Mouse (Mus musculus): ENCODE results near the gene Rdh16f1. TPM values are rescaled to one million over a fixed set of nuclear protein-coding genes. Genes with fewer than 3 reads are reported as not detected.

Rdh16f1 gene
- not detected in 2 replicates for polyA plus RNA-seq (2016; fragmentation: Nextera tagmentation; extraction: Ambion mirVana)

DNA sequence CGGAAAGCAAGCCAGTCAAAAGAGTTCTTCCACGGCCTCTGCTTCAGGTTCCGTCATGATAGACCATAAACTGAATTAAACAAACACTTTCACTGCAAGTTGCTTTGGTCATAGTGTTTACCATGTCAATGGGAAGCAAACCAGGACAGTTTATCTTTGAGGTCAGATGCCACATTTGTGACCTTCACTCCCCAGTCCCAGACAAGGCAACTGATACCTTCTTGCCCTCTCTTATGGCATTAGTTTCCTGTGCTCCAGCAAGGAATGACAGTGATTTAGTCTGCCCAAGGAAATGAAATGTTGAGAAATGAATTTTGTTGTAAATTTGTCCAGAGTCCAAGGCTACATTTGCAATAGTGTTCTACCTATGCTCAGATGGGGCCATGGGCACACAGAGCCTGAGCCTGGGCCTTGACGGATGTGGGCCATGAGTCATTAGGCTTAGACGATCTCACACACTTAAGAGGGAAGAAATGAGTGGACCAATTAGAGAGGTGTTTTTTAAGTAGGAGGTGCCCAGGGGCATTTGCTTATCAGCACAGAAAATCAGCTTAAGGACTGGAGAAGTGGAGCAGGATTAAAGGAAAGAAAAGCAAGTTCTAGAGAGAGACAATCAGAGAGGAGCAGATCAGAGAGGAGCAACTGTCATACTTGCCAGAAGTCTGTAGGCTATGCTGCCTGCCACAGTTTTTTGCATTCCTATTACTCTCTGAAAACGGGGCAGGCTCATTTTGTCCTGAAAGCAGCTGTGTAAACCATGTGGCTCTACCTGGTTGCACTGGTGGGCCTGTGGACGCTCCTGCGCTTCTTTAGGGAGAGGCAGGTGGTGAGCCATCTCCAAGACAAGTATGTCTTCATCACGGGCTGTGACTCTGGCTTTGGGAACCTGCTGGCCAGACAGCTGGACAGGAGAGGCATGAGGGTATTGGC lies at the start of gene Rdh16f1, which contains the start of gene Rdh1:
TSS of gene Rdh16f1 (plus strand) at position 607 of the 930 bp plus-strand sequence.
TSS of gene Rdh1 (plus strand) at position 541 of the 930 bp plus-strand sequence.
- H3K27ac ChIP-seq: no peak within 1 kb of the TSS
- WGBS: 61% methylated on average over 9 of the region's 9 CpGs

DNA sequence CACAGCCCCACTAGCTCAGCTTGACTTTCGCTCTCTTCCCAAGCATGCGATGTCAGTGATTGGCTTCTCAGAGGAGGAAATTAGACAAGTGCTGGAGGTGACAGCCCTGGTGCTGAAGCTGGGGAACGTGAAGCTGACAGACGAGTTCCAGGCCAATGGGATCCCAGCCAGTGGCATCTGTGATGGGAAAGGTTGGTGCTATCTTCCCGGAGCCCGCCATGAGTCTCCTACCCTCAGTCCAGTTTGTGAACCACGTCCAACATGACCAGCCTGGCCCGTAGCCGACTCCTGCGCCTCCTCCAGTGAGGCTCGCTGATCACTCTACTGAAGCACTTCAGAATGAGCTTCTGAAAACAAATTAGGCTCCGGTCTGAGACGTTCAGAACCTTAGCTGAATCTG lies 49.3 kb upstream of the Rdh16f1 start:
- Histone ChIP-seq H3K27ac (no peak overlapping the region), H3K27me3 (ENCODE audit: insufficient read depth, poor library complexity, severe bottlenecking) (peaks cover 10% of the 10 kb centered on the region; the same call in 1 of the 2 replicates), H3K9me3 (no peaks in the 10 kb centered on the region), H3K4me1 (peaks cover 27% of the 10 kb centered on the region; the same call in 1 of the 2 replicates), H3K4me3 (no peak overlapping the region), H3K36me3 (no peaks in the 10 kb centered on the region)
- DNase-seq (ENCODE audit: low spot score): no peak
- 65% methylated on average over 13 of the region's 13 CpGs for WGBS

More for the DNA sequence above, at the start of gene Rdh16f1, which contains the start of gene Rdh1:
- H3K36me3 ChIP-seq: no peaks in the 10 kb centered on the region
- peaks cover 6% of the 10 kb centered on the region for H3K4me1 ChIP-seq
- H3K4me3 ChIP-seq: no peak within 1 kb of the TSS
- H3K27me3 ChIP-seq (ENCODE audit: insufficient read depth, poor library complexity, severe bottlenecking): no peaks in the 10 kb centered on the region
- no peaks in the 10 kb centered on the region for H3K9me3 ChIP-seq
- peak; percentile 66 for DNase-seq (ENCODE audit: low spot score)

DNA sequence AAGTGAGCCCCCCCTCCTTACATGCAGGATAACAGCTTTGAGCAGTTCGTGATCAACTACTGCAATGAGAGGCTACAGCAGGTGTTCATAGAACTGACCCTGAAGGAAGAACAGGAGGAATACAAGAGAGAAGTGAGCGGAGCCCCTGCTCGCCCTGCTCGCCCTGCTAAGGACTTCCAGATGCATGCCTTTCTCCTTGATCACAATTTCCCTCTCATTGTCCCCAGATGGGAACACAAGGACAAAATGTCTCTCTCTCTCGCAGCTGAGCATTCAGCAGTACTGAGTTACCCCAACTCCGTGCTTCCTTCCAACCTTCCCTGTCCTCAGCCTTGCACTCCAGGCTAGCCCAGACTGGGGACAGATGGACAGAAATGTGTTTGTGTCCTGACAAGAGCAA lies 46.9 kb upstream of the Rdh16f1 start:
- H3K36me3 ChIP-seq: no peaks in the 10 kb centered on the region
- no peak overlapping the region for H3K4me3 ChIP-seq
- peaks cover 18% of the 10 kb centered on the region for H3K27me3 ChIP-seq (ENCODE audit: insufficient read depth, poor library complexity, severe bottlenecking)
- peaks cover 20% of the 10 kb centered on the region for H3K4me1 ChIP-seq
- DNase-seq (ENCODE audit: low spot score): no peak
- no peak overlapping the region for H3K27ac ChIP-seq
- 54% methylated on average over 6 of the region's 6 CpGs for WGBS
- no peaks in the 10 kb centered on the region for H3K9me3 ChIP-seq

DNA sequence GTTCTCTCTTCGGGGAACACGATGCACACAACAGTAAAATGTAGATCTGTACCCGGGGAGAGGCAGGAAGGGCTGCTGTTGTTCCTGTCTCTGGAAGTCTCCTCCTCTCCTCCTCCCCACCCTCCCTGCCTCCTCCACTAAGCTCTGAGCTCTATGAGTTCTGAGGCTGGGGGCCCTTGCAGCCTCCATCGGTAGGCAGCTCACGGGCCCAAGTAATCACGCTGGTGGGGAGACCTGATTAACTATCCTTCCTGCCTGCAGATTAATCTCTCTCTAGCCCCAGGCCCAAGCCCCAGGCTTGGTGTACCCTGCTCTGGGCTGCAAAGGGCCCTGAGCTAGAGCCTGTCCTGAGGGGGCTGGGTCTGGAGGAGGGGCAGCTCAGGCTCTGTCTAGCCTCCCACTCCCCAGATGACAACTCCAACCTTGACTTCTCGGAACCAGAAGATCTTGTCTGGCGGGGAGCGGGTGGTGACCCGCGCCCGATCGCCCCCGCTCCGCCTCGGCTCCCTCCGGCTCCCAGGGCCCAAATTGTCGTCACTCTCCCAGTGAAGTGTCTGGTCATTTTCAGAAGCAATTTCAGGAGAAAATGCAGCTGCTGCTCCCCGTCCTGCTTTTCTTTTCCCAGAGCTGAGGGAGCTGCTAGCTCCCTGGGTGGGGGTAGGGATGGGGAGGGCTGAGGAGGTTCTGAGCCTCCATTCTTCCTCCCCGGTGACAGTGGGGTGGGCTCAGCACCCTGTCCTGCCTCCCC lies 37.7 kb upstream of the Rdh16f1 start:
- Histone ChIP-seq H3K9me3 (no peaks in the 10 kb centered on the region), H3K36me3 (no peaks in the 10 kb centered on the region), H3K27ac (peak overlapping the region; percentile 52), H3K4me3 (peak overlapping the region; percentile 41), H3K27me3 (ENCODE audit: insufficient read depth, poor library complexity, severe bottlenecking) (peaks cover 69% of the 10 kb centered on the region), H3K4me1 (peaks cover 59% of the 10 kb centered on the region)
- WGBS: 12% methylated on average over 20 of the region's 20 CpGs
- DNase-seq (ENCODE audit: low spot score): no peak

DNA sequence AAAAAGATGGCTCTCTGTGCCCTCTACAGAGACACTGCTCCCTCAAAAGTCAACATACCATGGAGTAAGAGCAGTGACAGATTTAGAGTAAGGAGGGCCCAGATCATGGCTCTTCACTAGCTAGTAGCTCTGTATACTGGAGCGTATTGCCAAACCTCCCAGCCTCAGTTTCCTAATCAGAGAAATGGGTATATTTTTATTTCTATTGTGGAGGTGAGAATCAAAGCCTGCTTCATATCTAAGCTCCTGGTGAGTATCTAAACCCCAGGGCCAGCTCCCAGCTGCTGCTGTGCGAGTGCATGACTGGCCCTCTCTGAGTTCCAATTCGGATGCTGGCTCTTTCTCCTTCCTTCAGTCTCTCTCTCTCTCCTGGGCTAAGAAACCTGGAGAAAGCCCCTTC lies 35.4 kb upstream of the Rdh16f1 start, which contains the start of gene Tac2:
TSS of gene Tac2 (plus strand) at position 301 of the 400 bp plus-strand sequence.
- H3K27ac ChIP-seq: no peak within 1 kb of the TSS
- no peaks in the 10 kb centered on the region for H3K36me3 ChIP-seq
- no peak for DNase-seq (ENCODE audit: low spot score)
- H3K27me3 ChIP-seq (ENCODE audit: insufficient read depth, poor library complexity, severe bottlenecking): peaks cover 74% of the 10 kb centered on the region
- H3K4me1 ChIP-seq: peaks cover 47% of the 10 kb centered on the region
- no peak within 1 kb of the TSS for H3K4me3 ChIP-seq
- 72% methylated on average over 3 of the region's 3 CpGs for WGBS
- H3K9me3 ChIP-seq: no peaks in the 10 kb centered on the region

DNA sequence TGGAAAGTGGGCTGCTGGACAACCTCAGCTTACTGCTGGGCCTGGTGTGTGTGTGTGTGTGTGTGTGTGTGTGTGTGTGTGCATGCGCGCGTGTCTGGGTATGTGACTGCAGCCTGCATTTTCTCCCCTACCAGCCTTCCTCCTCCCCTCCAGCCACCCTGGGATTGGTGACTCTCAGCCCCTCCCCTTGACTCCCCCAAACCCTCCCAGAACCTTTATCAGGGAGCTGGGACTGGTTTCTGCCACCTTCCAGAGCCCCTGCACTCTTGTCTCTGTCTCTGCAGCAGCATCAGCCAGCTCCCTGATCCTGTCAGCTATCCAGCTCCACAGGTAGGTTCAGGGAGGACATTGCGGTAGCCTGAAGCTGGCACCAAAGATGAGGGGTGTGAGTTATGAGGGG lies 34.5 kb upstream of the Rdh16f1 start:
- H3K27ac ChIP-seq: no peak overlapping the region
- no peaks in the 10 kb centered on the region for H3K36me3 ChIP-seq
- no peak overlapping the region for H3K4me3 ChIP-seq
- 57% methylated on average over 4 of the region's 4 CpGs for WGBS
- peaks cover 64% of the 10 kb centered on the region for H3K27me3 ChIP-seq (ENCODE audit: insufficient read depth, poor library complexity, severe bottlenecking)
- no peaks in the 10 kb centered on the region for H3K9me3 ChIP-seq
- no peak for DNase-seq (ENCODE audit: low spot score)
- H3K4me1 ChIP-seq: peaks cover 41% of the 10 kb centered on the region

DNA sequence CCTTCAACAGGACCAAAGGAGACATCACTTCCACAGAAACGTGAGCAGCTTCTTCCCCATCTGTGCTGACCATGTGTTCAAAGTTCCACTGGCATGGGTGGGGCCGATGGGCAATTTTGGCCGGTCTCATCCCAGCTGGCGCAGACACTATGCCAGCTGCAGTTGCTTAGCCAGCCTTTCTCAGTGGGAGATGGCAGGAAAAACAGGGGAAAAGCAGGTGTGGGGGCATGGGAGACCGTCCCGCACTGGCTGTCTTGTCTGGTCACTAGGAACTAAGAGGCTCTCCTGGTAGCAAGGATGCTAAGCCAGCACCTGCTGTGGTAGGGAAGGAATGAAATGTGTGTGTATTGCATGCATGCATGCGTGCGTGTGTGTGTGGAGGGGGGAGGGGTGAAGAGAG lies 31.1 kb upstream of the Rdh16f1 start:
- WGBS: 79% methylated on average over 8 of the region's 8 CpGs
- Histone ChIP-seq H3K4me3 (no peak overlapping the region), H3K36me3 (no peaks in the 10 kb centered on the region), H3K27me3 (ENCODE audit: insufficient read depth, poor library complexity, severe bottlenecking) (peaks cover 32% of the 10 kb centered on the region), H3K27ac (no peak overlapping the region), H3K4me1 (peaks cover 14% of the 10 kb centered on the region; the same call in 1 of the 2 replicates), H3K9me3 (no peaks in the 10 kb centered on the region)
- DNase-seq (ENCODE audit: low spot score): no peak

DNA sequence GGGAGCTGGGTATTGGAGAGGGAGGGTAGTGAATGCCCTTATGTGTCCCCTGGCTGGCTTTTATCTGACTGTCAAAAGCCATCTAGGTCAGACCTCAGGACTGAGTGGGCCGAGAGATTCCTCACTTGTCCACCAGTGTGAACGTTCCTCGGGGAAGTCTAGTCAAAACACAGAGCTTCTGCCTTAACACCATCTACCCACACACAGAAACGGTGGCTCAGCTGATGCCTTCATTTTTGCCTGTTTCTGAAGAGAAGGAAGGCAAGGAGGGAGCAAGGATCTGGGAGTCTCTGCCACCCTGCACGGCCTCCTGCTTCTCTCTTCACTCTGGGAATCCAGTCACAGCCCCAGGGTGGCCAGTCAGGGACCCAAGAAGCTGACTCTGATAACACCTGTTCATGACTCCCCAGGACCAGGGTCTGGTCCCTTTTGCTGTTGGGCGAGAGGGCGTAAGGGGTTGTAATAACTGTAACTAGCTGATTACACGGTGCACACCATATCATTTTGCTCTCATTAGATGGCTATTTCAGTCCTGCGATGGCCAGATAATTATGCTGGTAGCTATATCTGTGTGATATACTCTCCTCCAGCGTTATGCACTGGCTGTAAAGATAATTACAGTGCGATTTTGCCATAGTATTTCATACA lies 29.2 kb upstream of the Rdh16f1 start:
- DNase-seq (ENCODE audit: low spot score): no peak
- no peaks in the 10 kb centered on the region for H3K9me3 ChIP-seq
- H3K27ac ChIP-seq: no peak overlapping the region
- WGBS: 67% methylated on average over 11 of the region's 11 CpGs
- H3K4me1 ChIP-seq: peaks cover 8% of the 10 kb centered on the region
- H3K36me3 ChIP-seq: no peaks in the 10 kb centered on the region
- H3K4me3 ChIP-seq: no peak overlapping the region
- H3K27me3 ChIP-seq (ENCODE audit: insufficient read depth, poor library complexity, severe bottlenecking): peaks cover 24% of the 10 kb centered on the region

DNA sequence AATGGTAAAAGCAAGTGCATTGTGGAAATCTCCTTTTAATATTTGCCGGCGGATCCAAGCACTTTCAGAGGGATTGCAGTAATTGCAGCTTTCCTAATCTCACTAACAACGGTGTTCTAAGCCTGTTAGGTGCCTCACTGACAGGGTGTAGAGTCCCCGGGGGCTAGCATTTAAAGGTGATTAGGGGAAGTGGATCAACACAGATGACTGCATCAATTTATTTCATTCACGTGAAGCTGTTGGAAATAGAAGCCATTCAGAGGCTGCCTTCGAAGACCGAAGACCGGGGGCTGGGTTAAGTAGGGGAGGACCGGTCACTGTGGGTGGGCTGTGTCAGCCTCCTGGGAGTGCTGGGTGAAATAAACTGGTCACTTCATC lies 28.7 kb upstream of the Rdh16f1 start:
- H3K36me3 ChIP-seq: no peaks in the 10 kb centered on the region
- H3K27me3 ChIP-seq (ENCODE audit: insufficient read depth, poor library complexity, severe bottlenecking): peaks cover 20% of the 10 kb centered on the region
- H3K4me1 ChIP-seq: peaks cover 8% of the 10 kb centered on the region
- no peak overlapping the region for H3K4me3 ChIP-seq
- H3K27ac ChIP-seq: no peak overlapping the region
- no peak for DNase-seq (ENCODE audit: low spot score)
- WGBS: 63% methylated on average over 9 of the region's 9 CpGs
- H3K9me3 ChIP-seq: no peaks in the 10 kb centered on the region

DNA sequence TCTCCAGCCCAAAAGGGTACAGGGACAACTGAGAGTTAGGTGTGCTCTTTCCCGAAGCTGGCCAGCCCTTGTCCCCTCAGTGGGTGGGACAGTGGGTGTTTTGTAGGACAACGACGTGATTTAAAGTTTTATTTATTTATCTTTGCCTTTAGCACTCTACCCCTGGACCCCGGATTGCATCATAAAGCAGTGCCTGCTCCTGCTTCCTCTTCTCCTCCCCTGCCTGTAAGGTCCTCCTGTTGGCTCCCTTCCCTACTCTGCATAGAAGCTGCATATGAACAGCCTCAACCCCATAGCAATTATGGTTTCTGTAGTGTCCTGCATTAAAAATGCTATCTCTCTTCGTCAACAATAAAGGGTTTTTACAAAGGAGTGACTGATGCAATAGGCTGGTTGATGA lies 28.2 kb upstream of the Rdh16f1 start:
- Histone ChIP-seq H3K4me1 (peaks cover 8% of the 10 kb centered on the region), H3K9me3 (no peaks in the 10 kb centered on the region), H3K27ac (no peak overlapping the region), H3K4me3 (no peak overlapping the region), H3K36me3 (no peaks in the 10 kb centered on the region), H3K27me3 (ENCODE audit: insufficient read depth, poor library complexity, severe bottlenecking) (peaks cover 18% of the 10 kb centered on the region)
- WGBS: 39% methylated on average over 5 of the region's 5 CpGs
- no peak for DNase-seq (ENCODE audit: low spot score)

DNA sequence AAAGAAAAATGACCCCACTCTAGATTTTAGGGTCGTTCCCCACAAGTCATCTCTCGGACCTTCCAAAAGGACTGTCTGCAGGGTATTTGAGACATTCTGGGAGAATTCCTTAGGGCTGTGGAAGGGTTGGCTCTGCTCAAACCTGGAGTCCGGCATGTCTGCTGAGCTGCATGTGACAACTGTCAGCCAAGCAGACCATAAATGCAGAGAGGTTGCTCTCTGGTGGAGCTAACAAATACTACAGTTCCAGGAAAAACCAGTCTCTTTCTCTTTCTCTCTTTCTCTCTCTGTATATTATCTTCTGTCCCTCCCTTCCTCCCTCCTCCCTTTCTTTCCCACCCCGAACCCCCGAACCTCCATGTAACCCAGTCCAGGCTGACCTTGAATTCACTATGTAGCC lies 25.2 kb upstream of the Rdh16f1 start:
- no peak for DNase-seq (ENCODE audit: low spot score)
- H3K27ac ChIP-seq: no peak overlapping the region
- WGBS: 37% methylated on average over 5 of the region's 5 CpGs
- peaks cover 14% of the 10 kb centered on the region for H3K4me1 ChIP-seq
- H3K36me3 ChIP-seq: no peaks in the 10 kb centered on the region
- H3K9me3 ChIP-seq: no peaks in the 10 kb centered on the region
- no peaks in the 10 kb centered on the region for H3K27me3 ChIP-seq (ENCODE audit: insufficient read depth, poor library complexity, severe bottlenecking)
- H3K4me3 ChIP-seq: no peak overlapping the region

DNA sequence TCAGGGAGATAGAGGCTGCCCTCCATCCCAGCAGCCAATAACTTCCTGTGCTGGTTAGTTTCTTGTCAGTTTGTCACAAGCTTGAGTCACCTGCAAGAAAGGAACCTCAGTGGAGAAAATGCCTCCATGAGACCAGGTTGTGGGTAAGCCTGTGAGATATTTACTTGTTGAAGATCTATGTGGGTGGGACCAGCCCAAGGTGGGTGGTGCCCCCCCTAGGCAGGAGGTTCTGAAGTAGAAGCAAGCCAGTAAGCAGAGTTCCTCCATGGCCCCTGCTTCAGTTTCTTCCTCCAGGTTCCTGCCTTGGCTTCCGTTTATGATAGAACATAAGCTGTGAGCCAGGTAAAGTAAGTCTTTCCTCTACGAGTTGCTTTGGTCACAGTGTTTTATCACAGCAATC lies 23.3 kb upstream of the Rdh16f1 start:
- no peak overlapping the region for H3K4me3 ChIP-seq
- H3K27ac ChIP-seq: no peak overlapping the region
- 68% methylated on average over 2 of the region's 2 CpGs for WGBS
- peaks cover under 1% of the 10 kb centered on the region; the same call in 1 of the 2 replicates for H3K36me3 ChIP-seq
- peaks cover 30% of the 10 kb centered on the region for H3K4me1 ChIP-seq
- H3K9me3 ChIP-seq: no peaks in the 10 kb centered on the region
- no peaks in the 10 kb centered on the region for H3K27me3 ChIP-seq (ENCODE audit: insufficient read depth, poor library complexity, severe bottlenecking)
- no peak for DNase-seq (ENCODE audit: low spot score)

Measured in heart, embryonic 10.5 days (tissue).